Mouse (Mus musculus) adrenal gland, adult 2 months (tissue): ENCODE measurements around the gene Chrm3. TPM values are rescaled to one million over a fixed set of nuclear protein-coding genes. Genes with fewer than 3 reads are reported as not detected.
A peak's percentile ranks its signal among the peaks of the same experiment; 100 is the strongest.
"Not testable (repeated sequence)": the region's sequence is repeated elsewhere in the genome, so short reads cannot be mapped to it uniquely, and the experiment has no call there.

ENCODE experiments used
- DNase-seq: peaks from one replicate; pipeline ENCODE4 v3.0.0; 2021
- long read RNA-seq: library from polyadenylated mRNA; stranded (forward); transcript quantifications from one replicate; pipeline ENCODE4 v2.0.0, GENCODE M21; 2021
- polyA plus RNA-seq: library from polyadenylated mRNA; depleted of rRNA; stranded (reverse); fragments of >200 nt; gene quantifications from 2 replicates; pipeline ENCODE4 v1.2.3, GENCODE M21; 2012; rRNA removed
- total RNA-seq, 2 experiments: library from RNA; stranded (reverse); gene quantifications; 2 replicates each; pipeline ENCODE4 v1.2.3; 2021

Gene Chrm3
- total RNA-seq (1 to 10 TPM; 4.2 to 4.5 TPM), polyA plus RNA-seq (1.3 and 3.0 TPM in 2 replicates)
- long read RNA-seq, partial matches to known transcripts = 1 of 2 reads
- long read RNA-seq, other reads (novel, unspliced or antisense) = 1 of 2 reads

DNA sequence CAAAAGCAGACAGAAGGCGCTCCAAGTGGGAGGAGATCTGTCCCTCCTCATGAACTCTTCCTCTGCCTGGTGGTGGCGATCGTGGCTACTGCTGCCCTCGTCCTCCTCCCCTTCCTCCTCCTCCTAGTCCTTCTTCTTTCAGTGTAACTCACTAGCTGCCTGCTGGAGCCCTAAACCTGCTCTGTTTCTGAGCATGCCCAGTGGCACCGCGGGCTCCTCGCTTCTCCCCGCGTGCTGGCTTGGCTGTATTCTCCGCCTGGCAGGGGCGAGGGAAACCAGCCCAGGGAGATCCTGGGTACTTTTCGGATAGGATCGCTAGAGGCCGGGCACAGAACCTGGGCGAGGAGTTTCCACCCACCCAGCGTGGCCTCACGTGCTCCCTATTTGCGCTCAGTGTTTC lies at the start of gene Chrm3:
Gene Chrm3 (minus strand): TSS at position 71 of the 400 bp plus-strand sequence.
- peak; percentile 66 for DNase-seq

DNA sequence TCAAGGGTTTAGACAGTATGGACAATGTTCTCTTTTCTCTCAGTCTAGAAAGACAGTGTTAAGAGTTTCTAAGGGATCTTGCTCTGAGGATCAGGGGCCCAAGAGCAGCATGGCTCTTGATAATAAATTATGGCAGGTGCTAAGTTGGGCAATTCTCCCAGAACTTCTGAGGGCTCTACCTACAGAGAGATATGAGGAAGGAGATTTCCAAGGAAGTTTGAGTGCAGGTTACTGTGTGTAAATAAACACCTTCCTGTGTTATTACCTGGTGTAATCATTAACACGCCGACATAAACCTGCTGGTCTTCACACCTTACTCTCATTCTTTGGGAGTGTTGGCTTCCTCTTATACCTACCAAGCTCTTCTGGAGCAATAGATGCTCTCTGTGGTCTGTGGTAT lies 33.7 kb upstream of the Chrm3 start:
- DNase-seq = no peak

DNA sequence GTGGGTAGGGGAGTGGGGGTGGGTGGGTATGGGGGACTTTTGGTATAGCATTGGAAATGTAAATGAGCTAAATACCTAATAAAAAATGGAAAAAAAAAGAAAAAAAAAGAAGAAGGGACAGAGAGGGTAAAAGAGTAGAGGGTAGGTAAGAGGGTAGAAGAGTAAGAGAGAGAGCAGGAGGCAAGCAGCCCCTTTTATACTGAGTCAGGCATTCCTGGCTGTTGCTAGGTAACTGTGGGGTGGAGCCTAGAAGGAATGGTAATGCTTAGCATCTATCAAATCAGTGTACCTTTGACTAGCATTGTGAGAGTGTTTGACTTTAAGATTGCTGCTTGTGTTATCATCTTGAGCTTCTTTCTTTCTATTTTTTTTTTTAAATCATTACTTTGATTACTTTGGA lies 14.8 kb upstream of the Chrm3 start:
- DNase-seq = not testable (repeated sequence)

DNA sequence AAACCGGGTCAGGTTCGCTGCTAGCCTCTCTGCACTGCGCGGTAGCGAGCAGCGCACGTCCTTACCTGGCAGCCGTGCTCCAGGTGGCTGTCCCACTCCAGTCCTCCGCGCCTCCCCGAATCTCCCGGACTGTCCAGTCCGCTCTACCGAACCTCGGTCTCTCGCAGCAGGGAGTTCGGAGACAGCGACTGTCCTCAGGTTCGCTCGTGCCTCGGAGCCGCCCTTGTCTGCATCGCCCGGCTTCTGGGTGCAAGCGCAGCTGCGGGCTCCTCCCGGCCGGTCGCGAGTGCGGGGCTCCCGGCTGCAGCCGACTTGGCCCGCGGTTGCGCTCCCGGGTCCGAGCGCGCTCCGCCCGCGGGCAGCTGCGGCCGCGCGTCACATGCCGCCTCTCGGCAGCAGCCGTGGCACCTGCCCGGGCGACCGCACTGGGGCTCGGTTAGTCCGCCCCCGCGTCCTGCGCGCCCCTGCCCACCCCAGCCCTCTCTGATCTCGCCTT lies 400 bp downstream of the Chrm3 start:
- DNase-seq = peak; percentile 30

DNA sequence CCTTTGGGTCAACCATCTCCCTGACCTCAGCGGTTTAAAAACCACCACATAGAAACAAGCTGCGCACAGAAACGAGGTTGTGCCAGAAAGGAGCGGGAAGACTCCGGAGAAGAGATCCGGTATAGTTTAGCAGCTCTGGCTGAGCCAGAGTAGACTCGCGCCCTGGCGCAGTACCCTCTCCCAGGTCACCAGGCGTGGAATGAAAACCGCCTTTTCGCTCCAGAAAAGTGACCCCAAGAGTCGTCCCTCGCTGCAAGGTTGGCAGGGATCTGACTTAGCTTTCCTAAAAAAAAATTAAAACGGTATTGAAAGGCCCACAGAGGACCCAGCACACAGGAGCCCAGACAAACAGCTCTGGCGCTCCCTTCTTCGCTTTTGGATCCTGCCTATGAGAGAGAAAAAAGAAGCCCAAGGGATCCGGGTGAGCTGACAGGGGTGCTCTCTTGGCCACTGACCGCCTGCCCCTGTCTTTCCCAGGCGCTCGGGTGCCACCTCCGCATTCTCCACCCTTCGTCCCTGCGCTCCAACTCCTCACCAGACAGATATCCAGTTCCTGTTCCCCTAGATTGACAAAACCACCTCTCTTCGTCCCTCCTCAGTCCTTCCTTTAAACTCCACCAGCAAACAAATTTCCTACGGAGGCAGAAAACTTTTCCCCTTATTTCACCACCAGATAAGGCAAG lies 990 bp downstream of the Chrm3 start:
- DNase-seq = peak; percentile 10

DNA sequence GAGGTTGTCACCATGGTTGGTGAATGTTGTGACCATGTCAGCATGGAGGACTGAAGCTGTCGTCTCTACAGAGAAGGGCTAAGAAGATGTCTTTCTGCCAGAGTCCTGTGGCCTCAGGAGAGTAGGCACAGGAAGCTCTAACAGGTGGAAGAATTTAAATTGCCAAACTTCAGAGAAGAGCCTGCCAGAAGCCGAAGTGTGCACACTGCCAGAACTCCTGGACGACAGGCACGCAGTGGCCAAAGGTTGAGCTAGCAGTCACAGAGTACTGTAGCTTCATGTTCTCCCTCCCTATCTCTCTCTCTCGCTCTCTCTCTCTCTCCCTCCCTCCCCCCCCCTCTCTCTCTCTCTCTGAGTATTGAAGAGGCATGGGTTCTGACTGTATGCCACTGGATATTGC lies 4.9 kb downstream of the Chrm3 start:
- no peak for DNase-seq

DNA sequence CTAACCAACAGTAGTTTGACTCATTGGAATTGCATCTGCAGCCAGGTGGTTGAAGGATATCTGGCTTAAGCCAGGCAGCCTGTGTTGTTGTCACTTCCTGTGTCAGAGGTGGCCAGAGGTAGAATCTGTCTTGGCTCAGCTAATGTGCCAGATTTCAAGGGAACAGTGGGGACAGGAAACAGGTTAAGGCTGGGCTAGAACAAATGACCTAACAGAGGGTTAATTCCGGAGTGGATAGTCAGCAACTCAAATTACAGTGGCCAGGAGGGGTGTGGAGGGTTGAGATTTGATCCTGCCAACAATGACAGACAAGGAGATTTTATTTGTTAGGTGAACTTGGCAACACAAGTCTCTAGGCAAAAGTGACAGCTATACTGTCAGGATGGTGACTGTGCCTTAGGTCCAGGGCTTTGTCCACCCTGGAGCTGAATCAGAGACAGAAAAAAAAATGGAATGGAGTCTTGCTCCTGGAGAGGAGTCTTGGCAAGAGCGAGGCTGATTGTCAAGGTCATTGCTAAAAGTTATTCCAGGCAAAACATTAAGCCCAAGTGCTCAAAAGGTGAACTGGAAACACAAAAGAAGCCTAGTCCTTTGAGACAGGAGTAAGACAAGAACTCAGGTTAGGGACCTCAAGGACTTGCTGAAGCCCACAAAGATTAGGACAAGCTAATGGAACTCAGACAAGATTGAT lies 5.6 kb downstream of the Chrm3 start:
- peak; percentile 26 for DNase-seq

DNA sequence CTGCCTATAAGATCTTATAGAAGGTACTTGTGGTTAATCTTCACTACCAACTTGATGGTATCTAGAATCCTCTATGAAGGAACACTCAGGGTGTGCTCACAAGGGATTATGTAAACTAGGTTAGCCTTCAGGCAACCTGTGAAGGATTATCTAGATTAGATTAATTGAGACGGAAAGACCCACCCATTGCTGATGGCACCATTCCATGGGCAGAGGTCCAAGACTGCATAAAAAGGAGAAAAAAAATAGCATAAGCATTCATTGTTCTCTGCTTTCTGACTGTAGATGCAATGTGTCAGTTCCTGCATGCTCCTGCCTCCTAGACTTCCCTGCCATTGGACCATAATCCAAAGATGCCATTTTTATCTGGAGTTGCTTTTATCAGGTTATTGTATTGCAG lies 8.5 kb downstream of the Chrm3 start:
- no peak for DNase-seq

DNA sequence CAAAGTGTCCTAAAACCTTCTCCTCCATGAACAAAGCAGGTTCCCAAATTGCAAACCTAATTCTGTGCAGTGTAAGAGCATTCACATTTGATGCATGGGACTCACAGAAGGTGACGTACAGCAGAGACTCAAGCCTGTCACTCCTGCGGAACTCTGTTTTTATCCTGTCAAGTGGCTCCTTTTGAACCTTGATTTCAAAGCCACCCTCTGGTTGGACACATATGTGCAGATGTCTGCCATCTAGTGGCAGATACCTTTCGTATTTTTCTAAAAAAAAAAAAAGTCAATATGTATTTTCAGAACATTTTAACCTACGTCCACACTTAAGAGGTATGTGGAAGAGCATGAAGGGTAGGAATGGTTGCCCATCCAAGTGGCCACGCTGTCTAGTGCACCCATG lies 16.3 kb downstream of the Chrm3 start:
- DNase-seq = no peak

DNA sequence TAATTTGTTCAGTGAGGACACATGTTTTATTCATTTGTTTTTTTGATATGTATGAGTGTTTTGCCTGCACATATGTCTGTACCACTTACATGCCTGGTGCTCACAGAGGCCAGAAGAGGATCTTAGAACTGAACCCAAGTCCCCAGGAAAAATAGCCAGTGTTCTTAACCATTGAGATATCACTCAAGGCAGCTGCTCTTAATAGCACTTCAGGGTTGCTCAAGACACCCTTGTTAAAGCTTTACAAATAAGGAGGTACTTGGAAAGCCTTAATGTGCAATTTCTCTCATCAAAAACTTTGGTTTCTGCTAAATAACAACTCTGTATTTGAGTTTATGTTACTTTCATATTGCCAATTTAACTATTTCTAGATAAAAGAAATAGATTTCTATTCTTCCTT lies 25.1 kb downstream of the Chrm3 start:
- no peak for DNase-seq

DNA sequence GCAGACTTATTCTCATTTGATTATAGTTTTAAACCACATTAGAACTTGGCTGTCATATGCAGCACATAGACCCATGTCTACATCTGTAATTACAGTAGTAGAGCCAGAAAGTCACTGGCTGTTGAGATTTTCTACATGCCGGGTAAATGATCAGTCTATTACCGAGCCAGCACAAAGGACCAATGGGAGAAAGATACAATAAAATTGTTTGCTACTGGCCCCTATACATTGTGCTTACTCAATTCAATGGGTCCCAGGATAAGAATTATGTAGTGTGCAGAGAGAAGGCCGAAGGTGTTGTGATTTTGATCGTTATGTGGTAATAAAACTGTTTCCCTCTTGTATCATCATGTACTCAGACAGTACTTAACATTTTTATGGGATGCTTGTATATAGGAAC lies 27.9 kb downstream of the Chrm3 start:
- DNase-seq = no peak

DNA sequence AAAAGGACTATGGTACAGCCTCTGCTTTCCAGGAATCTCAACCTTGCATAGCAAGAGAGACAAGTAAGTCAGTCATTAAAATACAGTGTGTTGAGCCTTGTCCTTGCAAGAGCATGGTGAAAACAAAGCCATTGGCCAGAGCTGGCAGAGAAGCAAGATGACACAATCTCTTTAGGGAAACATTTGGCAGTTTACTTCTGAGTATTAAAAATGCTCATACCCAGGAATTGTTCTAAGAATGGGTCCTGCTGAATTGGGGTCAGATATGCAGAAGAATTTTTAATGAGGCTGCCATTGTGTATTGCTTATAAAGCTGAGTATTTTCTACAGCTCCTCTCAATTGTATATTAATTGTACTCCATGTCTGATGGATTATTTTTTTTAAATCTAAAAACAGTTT lies 50.8 kb downstream of the Chrm3 start:
- DNase-seq = peak; percentile 15

DNA sequence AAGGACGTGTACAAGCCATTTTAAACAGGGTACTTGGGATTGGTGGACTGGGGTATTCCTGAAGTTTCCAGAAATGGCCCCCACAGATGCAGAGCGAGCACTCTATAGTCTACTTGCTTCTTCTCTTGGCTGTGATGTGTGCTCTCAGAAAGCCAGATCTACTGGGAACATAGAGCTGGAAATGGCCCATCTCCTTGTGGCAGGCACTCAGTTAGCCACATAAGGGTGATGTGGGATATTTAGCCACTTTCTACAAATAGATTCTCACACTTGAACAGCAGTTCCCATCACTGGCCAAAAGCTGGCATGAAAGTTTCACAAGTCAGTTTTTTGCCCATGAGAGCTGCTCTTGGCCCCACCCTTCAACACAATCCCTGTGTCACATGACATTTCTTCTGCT lies 65.5 kb downstream of the Chrm3 start:
- no peak for DNase-seq

DNA sequence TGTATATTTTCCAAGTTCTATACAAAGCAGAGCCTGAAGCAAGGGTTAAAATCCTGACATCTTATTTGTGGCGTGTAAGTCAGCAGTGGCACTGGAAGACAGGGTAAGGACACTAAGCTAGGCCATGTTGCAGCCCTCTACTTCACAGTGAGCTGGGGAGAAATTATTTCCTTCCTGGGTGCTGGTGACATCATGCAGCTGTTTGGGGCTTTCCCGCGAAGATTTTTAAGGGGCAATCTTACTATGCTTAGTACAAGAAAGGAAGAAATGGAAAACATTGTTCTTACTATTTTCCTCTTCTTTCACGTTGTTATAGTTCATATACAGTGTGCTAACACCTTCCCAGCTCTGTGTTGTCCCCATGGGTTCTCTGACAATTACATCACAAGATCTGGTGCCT lies 76.3 kb downstream of the Chrm3 start:
- no peak for DNase-seq

DNA sequence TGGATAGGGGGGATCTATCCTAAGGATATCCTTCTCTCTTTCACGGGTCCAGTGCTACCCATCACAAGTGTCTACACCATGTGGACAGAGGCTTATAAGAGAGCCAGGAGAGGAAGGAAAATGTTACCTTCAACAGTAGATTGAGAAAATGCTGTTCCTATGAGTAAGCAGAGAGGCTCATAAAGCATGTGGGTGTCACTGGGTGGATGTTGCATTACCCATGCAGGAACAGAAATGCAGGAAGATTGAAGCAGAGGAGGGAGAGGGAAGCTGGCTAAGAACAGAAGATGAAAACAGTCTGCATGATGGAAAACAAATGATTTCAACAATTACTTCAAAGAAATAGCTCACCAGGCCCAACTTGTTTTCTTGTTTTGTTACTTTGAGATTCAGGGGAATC lies 85.7 kb downstream of the Chrm3 start:
- DNase-seq = no peak

DNA sequence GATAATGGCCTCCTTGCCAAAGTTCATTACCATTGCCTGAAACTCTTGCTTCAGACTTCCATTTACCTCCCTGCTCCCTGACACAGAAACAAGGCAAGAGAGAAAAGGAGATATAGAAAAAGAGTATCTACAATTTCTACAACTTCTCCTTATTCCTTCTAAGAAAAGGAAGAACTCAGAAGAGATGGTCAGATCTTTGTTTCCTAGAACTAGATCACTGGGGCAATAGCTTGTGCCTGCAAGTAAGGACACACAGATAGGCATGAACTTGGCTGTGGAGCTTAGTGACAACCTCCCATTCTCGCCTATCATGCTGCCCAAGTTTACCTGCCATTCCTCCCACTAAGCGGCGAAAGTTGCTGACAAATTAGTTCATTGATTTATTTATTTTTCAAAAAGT lies 96.9 kb downstream of the Chrm3 start:
- DNase-seq = no peak

DNA sequence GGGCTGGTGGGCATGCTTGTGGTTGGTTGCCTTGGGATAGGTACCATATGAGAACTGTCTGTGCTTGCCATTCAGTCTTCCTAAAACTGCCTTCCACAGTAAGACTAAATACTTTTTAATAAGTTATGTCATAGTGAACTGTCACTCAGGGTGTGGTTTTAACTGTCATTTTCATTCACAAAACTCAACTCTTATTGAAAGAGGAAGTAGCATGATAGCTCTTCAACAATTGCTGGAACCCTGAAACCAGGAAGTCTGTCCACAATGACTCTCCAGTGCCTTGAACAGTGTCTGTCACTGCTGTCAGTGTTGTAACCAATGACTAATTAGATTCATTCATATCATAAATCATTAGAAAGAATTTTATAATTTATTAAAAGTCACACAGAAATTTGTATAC lies 107.6 kb downstream of the Chrm3 start:
- DNase-seq = no peak

DNA sequence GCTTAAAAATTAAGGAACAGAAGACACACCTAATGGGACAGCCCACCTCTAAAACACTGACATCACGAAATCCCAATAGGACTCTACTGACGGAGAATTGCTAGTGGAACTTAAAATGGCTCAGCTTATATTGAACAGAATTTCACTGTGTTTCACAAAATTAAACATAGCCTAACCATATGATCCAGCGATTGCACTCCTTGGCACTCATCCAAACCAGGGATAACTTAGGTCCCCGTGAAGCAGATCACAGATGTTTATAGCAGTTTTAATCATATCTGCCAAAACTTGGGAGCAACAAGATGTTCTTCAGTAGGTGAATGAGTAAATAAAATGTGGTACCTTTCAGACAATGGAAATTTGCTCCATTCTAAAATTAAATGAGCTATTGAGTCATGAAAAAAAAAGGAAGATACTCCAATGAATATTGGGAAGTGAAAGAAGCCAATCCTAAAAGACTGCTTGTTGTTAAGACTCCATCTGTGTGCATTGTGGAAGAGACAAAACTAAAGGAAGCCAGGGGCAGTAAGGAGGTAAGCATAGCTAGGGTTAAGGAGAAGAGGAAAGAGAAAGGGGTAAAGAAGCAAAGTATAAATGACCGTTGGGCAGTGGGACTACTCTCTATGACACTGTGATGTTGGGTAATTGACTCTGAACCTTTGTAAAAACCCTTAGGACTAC lies 109.0 kb downstream of the Chrm3 start:
- no peak for DNase-seq

DNA sequence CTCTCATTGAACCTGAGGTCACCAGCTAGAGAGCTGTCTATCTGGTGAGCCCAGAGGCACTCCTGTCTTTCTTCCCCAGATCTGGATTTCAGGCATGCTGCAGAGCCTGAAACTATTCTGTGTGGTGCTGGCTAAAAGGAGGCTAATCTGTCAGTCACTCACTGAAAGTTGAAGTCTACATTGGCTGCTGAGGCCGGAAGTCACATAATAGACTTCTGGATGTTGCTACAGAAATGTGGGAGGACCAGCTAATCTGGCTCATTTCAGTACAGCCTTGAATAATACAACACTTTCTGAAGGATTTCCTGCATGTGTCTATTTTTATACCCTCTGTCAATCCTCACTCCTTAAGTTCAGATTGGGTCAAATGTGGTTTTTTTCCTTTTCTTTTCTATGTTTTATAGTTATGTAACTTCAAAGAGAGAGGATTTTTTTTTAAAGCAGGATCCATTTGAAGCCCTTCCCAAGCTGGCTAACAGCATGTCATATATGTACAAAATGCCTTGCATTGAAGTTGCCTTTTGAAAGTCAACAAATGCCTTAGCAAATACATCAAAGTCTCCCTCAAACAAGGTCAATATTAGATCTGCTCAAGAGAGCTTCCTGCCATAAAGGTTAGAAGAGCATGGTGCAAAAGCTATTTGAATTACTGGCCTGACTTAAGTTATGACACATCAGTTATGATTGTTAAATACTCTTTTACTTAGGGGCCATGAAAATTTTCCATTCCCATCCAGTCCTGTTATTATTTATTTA lies 116.2 kb downstream of the Chrm3 start:
- peak; percentile 12 for DNase-seq

DNA sequence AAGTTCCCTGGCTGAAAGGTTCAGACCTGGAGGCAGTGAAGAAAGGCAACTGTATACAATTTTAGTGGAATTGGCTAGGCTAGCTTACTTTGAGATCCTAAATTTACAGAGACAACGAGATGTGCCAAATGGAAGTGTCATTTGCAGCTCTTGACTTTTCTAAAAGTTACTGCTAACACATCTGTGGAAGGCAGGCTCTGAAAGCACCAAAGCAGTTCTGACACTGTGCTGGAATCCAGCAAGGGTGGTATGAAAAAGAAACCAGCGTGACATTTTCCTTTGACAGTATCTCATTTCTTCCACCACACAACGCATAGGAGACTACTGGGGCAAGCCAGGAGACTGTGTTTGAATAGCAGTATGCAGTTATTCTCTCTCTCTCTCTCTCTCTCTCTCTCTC lies 120.4 kb downstream of the Chrm3 start:
- no peak for DNase-seq

DNA sequence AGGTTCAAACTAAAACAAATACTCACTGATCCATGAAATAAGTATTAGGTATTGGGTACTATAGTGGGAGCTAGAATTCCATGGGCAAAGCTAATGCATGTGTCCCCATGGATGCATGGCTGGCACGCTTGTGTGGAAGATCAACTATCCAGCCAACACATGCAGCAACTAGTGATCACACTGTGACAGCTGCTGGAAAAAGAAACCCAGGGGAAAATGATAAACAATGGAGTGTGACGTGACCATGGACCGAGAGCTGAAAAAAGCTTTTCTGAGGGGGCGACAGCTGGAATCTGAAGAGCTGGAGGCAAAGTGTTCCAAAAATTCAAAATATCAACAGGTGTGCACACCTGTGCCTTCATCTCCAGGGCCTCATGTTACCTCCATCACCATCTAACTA lies 120.8 kb downstream of the Chrm3 start:
- no peak for DNase-seq

DNA sequence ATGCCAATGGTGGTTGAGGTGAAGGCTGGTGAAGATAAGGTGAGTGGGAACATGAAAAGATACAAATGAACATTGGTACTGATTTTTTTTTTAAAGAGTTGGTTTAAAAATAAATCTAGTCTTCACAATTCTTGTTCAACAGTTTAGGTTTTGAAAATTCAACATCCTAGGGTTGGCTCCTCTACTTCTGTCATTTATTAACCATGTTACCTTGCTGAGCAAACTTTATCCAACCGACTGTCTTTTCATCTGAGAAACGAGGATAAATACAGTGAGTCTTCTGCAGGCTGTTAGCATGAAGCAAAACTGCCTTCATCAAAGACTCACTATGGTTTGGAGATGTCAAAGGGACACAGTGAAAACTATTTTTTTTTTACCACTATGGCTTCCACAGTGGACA lies 123.0 kb downstream of the Chrm3 start:
- DNase-seq = no peak
